Mouse (Mus musculus): Measurements from ENCODE around the gene Man2b2. TPM values are rescaled to one million over a fixed set of nuclear protein-coding genes. Genes with fewer than 3 reads are reported as not detected.

Man2b2 gene
- polyA plus RNA-seq, 1 experiment from 2014 or later: 12.2 TPM

DNA sequence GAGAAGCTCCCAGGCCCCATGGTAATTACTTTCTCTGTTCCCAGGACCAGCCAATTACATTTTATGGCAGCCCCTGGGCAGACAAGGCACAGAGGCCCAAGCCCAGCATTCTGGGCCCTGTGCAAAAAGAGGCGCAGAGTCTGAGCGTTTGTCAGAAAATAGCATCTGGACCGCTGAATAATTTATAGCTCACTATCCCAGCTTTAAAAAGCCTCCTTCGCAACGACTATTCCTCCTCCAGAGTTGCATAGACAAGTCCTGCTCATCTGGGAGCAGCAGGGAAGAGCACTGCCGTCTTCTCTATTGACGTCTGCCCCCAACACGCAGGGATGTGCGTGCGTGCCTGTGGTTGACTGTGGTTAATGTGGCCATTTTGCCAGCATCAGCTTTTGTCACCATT, 14.0 kb upstream of the Man2b2 start:
- Histone ChIP-seq H3K27me3 (ENCODE audit: control insufficient read depth, insufficient read depth, low read length) (no peaks in the 10 kb centered on the region), H3K9ac (ENCODE audit: low read length) (no peak overlapping the region), H3K9me3 (ENCODE audit: control insufficient read depth, low read length) (no peaks in the 10 kb centered on the region), H3K36me3 (ENCODE audit: control insufficient read depth, insufficient read depth, low read length) (no peaks in the 10 kb centered on the region), H3K4me1 (replicated peaks; ENCODE audit: control insufficient read depth, insufficient read depth, low read length) (no peaks in the 10 kb centered on the region), H3K4me3 (ENCODE audit: low read depth, low read length) (no peak overlapping the region), H3K4me2 (ENCODE audit: low read depth, low read length, severe bottlenecking) (no peak overlapping the region), H3K27ac (ENCODE audit: low read depth, low read length) (no peak overlapping the region)
- ATAC-seq (replicated peaks; ENCODE audit: low FRiP score): no peak
- 87% methylated on average over 10 of the region's 10 CpGs for WGBS
- no peak for DNase-seq (ENCODE audit: low spot score)

DNA sequence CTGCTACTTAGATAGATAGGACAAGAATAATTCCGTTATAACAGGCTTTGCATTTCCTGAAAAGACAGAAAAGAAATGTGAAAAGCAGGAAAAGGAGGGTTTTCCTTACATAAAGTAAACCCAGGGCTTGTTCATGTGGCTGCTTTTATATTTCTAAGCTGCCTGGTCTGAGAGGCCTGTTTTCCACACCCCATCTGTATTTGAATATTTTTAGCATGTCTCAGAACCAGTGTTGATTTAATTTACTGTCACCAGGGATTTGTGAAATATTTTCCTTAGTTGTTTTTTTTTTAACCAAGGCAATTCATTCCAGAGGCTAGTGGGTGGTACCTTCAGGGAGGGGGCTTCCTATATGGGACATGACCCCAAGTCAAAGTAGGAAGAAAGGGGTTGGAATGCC, 11.2 kb upstream of the Man2b2 start:
- DNase-seq (ENCODE audit: low spot score): no peak
- no peak overlapping the region for H3K9ac ChIP-seq (ENCODE audit: low read length)
- H3K9me3 ChIP-seq (ENCODE audit: control insufficient read depth, low read length): no peaks in the 10 kb centered on the region
- no peaks in the 10 kb centered on the region for H3K27me3 ChIP-seq (ENCODE audit: control insufficient read depth, insufficient read depth, low read length)
- no peaks in the 10 kb centered on the region for H3K4me1 ChIP-seq (replicated peaks; ENCODE audit: control insufficient read depth, insufficient read depth, low read length)
- H3K4me2 ChIP-seq (ENCODE audit: low read depth, low read length, severe bottlenecking): no peak overlapping the region
- no peak overlapping the region for H3K27ac ChIP-seq (ENCODE audit: low read depth, low read length)
- H3K36me3 ChIP-seq (ENCODE audit: control insufficient read depth, insufficient read depth, low read length): no peaks in the 10 kb centered on the region
- 80% methylated on average over 1 of the region's 1 CpGs for WGBS
- no peak overlapping the region for H3K4me3 ChIP-seq (ENCODE audit: low read depth, low read length)
- ATAC-seq (replicated peaks; ENCODE audit: low FRiP score): no peak

- Histone ChIP-seq H3K4me2 (ENCODE audit: low read depth, low read length, severe bottlenecking) (no peak overlapping the region), H3K27ac (ENCODE audit: low read depth, low read length) (no peak overlapping the region), H3K9me3 (ENCODE audit: control insufficient read depth, low read length) (no peaks in the 10 kb centered on the region), H3K36me3 (ENCODE audit: control insufficient read depth, insufficient read depth, low read length) (no peaks in the 10 kb centered on the region), H3K9ac (ENCODE audit: low read length) (no peak overlapping the region), H3K4me3 (ENCODE audit: low read depth, low read length) (no peak overlapping the region), H3K27me3 (ENCODE audit: control insufficient read depth, insufficient read depth, low read length) (no peaks in the 10 kb centered on the region), H3K4me1 (replicated peaks; ENCODE audit: control insufficient read depth, insufficient read depth, low read length) (no peaks in the 10 kb centered on the region)
- WGBS: 87% methylated on average over 7 of the region's 7 CpGs
- ATAC-seq (replicated peaks; ENCODE audit: low FRiP score): no peak
- DNase-seq (ENCODE audit: low spot score): no peak
These were observed 9.6 kb upstream of the Man2b2 start for GRCm38 (mm10) chr5:36840092-36840491.

- H3K36me3 ChIP-seq (ENCODE audit: control insufficient read depth, insufficient read depth, low read length): no peaks in the 10 kb centered on the region
- DNase-seq (ENCODE audit: low spot score): no peak
- no peak overlapping the region for H3K4me2 ChIP-seq (ENCODE audit: low read depth, low read length, severe bottlenecking)
- ATAC-seq (replicated peaks; ENCODE audit: low FRiP score): no peak
- no peaks in the 10 kb centered on the region for H3K4me1 ChIP-seq (replicated peaks; ENCODE audit: control insufficient read depth, insufficient read depth, low read length)
- H3K27ac ChIP-seq (ENCODE audit: low read depth, low read length): no peak overlapping the region
- no peaks in the 10 kb centered on the region for H3K27me3 ChIP-seq (ENCODE audit: control insufficient read depth, insufficient read depth, low read length)
- WGBS: 77% methylated on average over 8 of the region's 8 CpGs
- no peaks in the 10 kb centered on the region for H3K9me3 ChIP-seq (ENCODE audit: control insufficient read depth, low read length)
- no peak overlapping the region for H3K4me3 ChIP-seq (ENCODE audit: low read depth, low read length)
- no peak overlapping the region for H3K9ac ChIP-seq (ENCODE audit: low read length)
These were observed 9.1 kb upstream of the Man2b2 start for GRCm38 (mm10) chr5:36839602-36840001.

DNA sequence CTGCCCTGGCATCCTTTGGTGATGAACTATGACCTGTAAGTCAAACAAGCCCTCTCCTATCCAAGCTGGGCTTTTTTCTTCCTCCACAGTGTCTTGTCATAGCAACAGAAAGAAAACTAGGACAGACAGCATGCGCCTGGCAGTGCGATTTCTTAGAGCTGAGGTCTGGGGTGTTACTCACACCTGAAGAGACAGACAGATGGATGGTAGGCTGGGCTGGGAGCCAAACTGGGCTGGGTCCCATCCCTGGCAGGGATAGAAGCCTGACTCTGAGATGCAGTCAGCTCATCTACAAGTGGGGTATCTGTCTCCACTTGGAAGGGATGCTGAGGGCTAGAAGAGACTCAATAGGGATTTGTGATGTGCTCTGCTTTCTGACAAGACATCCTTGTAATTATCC, 8.6 kb upstream of the Man2b2 start:
- no peak overlapping the region for H3K9ac ChIP-seq (ENCODE audit: low read length)
- H3K4me1 ChIP-seq (replicated peaks; ENCODE audit: control insufficient read depth, insufficient read depth, low read length): no peaks in the 10 kb centered on the region
- H3K27me3 ChIP-seq (ENCODE audit: control insufficient read depth, insufficient read depth, low read length): no peaks in the 10 kb centered on the region
- no peak overlapping the region for H3K4me3 ChIP-seq (ENCODE audit: low read depth, low read length)
- ATAC-seq (replicated peaks; ENCODE audit: low FRiP score) (no peak), DNase-seq (ENCODE audit: low spot score) (no peak)
- no peak overlapping the region for H3K27ac ChIP-seq (ENCODE audit: low read depth, low read length)
- no peaks in the 10 kb centered on the region for H3K36me3 ChIP-seq (ENCODE audit: control insufficient read depth, insufficient read depth, low read length)
- WGBS: 94% methylated on average over 2 of the region's 2 CpGs
- H3K9me3 ChIP-seq (ENCODE audit: control insufficient read depth, low read length): no peaks in the 10 kb centered on the region
- no peak overlapping the region for H3K4me2 ChIP-seq (ENCODE audit: low read depth, low read length, severe bottlenecking)

- no peaks in the 10 kb centered on the region for H3K27me3 ChIP-seq (ENCODE audit: control insufficient read depth, insufficient read depth, low read length)
- no peak overlapping the region for H3K4me2 ChIP-seq (ENCODE audit: low read depth, low read length, severe bottlenecking)
- ATAC-seq (replicated peaks; ENCODE audit: low FRiP score): no peak
- H3K36me3 ChIP-seq (ENCODE audit: control insufficient read depth, insufficient read depth, low read length): no peaks in the 10 kb centered on the region
- no peaks in the 10 kb centered on the region for H3K9me3 ChIP-seq (ENCODE audit: control insufficient read depth, low read length)
- H3K4me1 ChIP-seq (replicated peaks; ENCODE audit: control insufficient read depth, insufficient read depth, low read length): no peaks in the 10 kb centered on the region; the same call in 1 of the 2 replicates
- no peak overlapping the region for H3K4me3 ChIP-seq (ENCODE audit: low read depth, low read length)
- peak; percentile 86 for DNase-seq (ENCODE audit: low spot score)
- H3K9ac ChIP-seq (ENCODE audit: low read length): no peak overlapping the region
- no peak overlapping the region for H3K27ac ChIP-seq (ENCODE audit: low read depth, low read length)
- 3% methylated on average over 6 of the region's 6 CpGs for WGBS
These were observed 5.5 kb upstream of the Man2b2 start for GRCm38 (mm10) chr5:36835933-36836332.

DNA sequence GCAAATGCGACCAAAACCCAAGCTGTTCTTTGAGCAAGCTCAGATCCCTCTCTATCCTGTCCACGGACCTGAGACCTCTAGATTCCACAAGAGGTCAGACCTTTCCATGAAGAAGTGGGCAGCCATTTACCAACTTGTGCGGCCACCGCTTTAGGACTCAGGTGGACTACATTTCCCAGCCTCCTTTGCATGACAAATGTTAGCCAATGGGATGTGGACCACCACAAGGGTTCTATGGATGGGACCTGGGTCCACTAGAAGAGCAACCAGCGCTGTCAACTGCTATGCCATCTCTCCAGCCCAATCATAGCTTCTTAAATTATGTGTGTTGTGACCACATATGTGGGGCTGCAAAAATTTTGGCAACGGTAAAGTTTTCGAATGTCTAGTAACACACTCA, 819 bp upstream of the Man2b2 start:
- Histone ChIP-seq H3K4me2 (ENCODE audit: low read depth, low read length, severe bottlenecking) (no peak overlapping the region), H3K4me1 (replicated peaks; ENCODE audit: control insufficient read depth, insufficient read depth, low read length) (peaks cover 7% of the 10 kb centered on the region; the same call in 1 of the 2 replicates), H3K4me3 (ENCODE audit: low read depth, low read length) (no peak overlapping the region), H3K9ac (ENCODE audit: low read length) (no peak overlapping the region), H3K27me3 (ENCODE audit: control insufficient read depth, insufficient read depth, low read length) (no peaks in the 10 kb centered on the region), H3K36me3 (ENCODE audit: control insufficient read depth, insufficient read depth, low read length) (no peaks in the 10 kb centered on the region), H3K27ac (ENCODE audit: low read depth, low read length) (no peak overlapping the region), H3K9me3 (ENCODE audit: control insufficient read depth, low read length) (no peaks in the 10 kb centered on the region)
- no peak for DNase-seq (ENCODE audit: low spot score)
- no peak for ATAC-seq (replicated peaks; ENCODE audit: low FRiP score)
- 59% methylated on average over 7 of the region's 7 CpGs for WGBS

DNA sequence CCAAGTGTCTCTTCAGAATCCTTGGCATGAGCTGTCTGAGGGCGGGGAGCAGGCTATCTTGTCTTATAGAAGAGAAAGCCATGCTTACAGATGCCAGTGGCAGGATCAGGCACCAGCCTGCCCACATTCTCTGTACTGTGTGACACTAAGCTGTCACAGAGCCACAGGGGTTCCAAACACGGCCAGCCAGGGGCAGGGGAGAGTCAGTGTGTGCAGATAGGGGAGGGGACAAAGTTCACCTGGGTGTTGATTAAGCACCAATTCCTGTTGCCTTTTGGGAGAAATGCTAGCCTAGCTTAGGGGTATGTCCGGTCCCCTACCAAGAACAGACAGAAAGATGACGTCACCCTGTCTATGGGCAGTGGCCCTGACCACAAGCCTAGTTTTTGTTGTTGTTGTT, 1.4 kb downstream of the Man2b2 start:
- Histone ChIP-seq H3K9me3 (ENCODE audit: control insufficient read depth, low read length) (no peaks in the 10 kb centered on the region), H3K36me3 (ENCODE audit: control insufficient read depth, insufficient read depth, low read length) (no peaks in the 10 kb centered on the region), H3K4me2 (ENCODE audit: low read depth, low read length, severe bottlenecking) (no peak overlapping the region), H3K27me3 (ENCODE audit: control insufficient read depth, insufficient read depth, low read length) (no peaks in the 10 kb centered on the region), H3K4me1 (replicated peaks; ENCODE audit: control insufficient read depth, insufficient read depth, low read length) (peaks cover 7% of the 10 kb centered on the region; the same call in 1 of the 2 replicates), H3K27ac (ENCODE audit: low read depth, low read length) (no peak overlapping the region), H3K4me3 (ENCODE audit: low read depth, low read length) (no peak overlapping the region), H3K9ac (ENCODE audit: low read length) (no peak overlapping the region)
- DNase-seq (ENCODE audit: low spot score): no peak
- 80% methylated on average over 4 of the region's 4 CpGs for WGBS
- no peak for ATAC-seq (replicated peaks; ENCODE audit: low FRiP score)

- Histone ChIP-seq H3K9me3 (ENCODE audit: control insufficient read depth, low read length) (no peaks in the 10 kb centered on the region), H3K4me2 (ENCODE audit: low read depth, low read length, severe bottlenecking) (no peak overlapping the region), H3K27ac (ENCODE audit: low read depth, low read length) (no peak overlapping the region), H3K4me1 (replicated peaks; ENCODE audit: control insufficient read depth, insufficient read depth, low read length) (no peaks in the 10 kb centered on the region), H3K9ac (ENCODE audit: low read length) (no peak overlapping the region), H3K4me3 (ENCODE audit: low read depth, low read length) (no peak overlapping the region), H3K27me3 (ENCODE audit: control insufficient read depth, insufficient read depth, low read length) (no peaks in the 10 kb centered on the region), H3K36me3 (ENCODE audit: control insufficient read depth, insufficient read depth, low read length) (no peaks in the 10 kb centered on the region; the same call in 1 of the 2 replicates)
- WGBS: 93% methylated on average over 4 of the region's 4 CpGs
- no peak for DNase-seq (ENCODE audit: low spot score)
- no peak for ATAC-seq (replicated peaks; ENCODE audit: low FRiP score)
These were observed 7.5 kb downstream of the Man2b2 start for GRCm38 (mm10) chr5:36822907-36823306.

All from forebrain, embryonic 11.5 days (tissue).